Mouse (Mus musculus): ENCODE results near the gene Acot3. TPM values are rescaled to one million over a fixed set of nuclear protein-coding genes. Genes with fewer than 3 reads are reported as not detected.
"Not testable (repeated sequence)": the region's sequence is repeated elsewhere in the genome, so short reads cannot be mapped to it uniquely, and the experiment has no call there.

Gene Acot3
- total and polyA plus RNA-seq, 3 experiments = not detected

DNA sequence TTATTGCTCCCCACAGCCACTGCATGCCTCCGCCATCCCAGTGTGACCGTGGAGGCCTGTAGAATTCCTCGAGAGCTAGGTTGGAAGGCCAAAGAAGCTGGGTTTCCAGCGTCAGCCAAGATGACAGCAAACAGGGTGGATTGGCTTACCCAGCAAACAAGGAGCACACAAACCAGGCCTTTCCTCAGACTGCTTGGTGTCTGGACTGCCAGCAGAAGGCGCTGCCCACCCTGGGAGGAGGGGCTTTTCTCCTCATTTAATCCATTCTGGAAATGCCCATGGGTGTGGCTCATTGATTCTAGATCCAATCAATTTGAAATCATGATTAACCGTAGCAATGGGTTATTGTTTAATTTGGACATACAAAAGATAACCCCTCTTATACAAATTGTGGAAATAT is 38.8 kb upstream of the Acot3 start:
- Histone ChIP-seq H3K27ac (ENCODE audit: insufficient read depth, low read depth) (no peak overlapping the region), H3K79me2 (replicated peaks; ENCODE audit: control insufficient read depth, extremely low read depth, insufficient read depth, poor library complexity, severe bottlenecking) (no peaks in the 10 kb centered on the region), H3K27me3 (replicated peaks) (no peaks in the 10 kb centered on the region), H3K36me3 (replicated peaks in 1 of 2; ENCODE audit: control insufficient read depth in 1 of 2, insufficient read depth in 1 of 2, low read length in 1 of 2) (no peaks in the 10 kb centered on the region), H3K9ac (ENCODE audit: insufficient read depth, low read depth) (no peak overlapping the region), H3K4me3 (replicated peaks in 1 of 3; ENCODE audit: low read depth in 2 of 3, low read length in 2 of 3, poor library complexity in 1 of 3) (no peak overlapping the region), H3K9me3 (replicated peaks; ENCODE audit: low read length) (no peaks in the 10 kb centered on the region), H3K4me1 (ENCODE audit: control insufficient read depth in 1 of 2, insufficient read depth in 2 of 2) (peaks cover 3 to 9% of the 10 kb centered on the region in 2 experiments; a peak in 2 of 4 replicates), H3K4me2 (ENCODE audit: insufficient read depth, low read depth, poor library complexity, severe bottlenecking) (no peak overlapping the region)
- no peak for DNase-seq (ENCODE audit: extremely low read depth)
- TF ChIP-seq CTCF (conservative IDR thresholded peaks at IDR 0.05 in 1 of 2, IDR thresholded peaks at IDR 0.05 in 1 of 2; ENCODE audit: low read depth in 2 of 2, low read length in 2 of 2) (peak in 1 of 2 experiments; percentile 44; a peak in 2 of 4 replicates), MEF2A (IDR thresholded peaks at IDR 0.05; ENCODE audit: borderline replicate concordance, low read depth, low read length) (no peak)
- dilution Hi-C loops (cut with MboI; ENCODE audit: extremely low pct_ligation_motif_present, extremely low pct_unique_long_range_greater_than_20kb, low sequenced_read_pairs) = no loop called here
- in situ Hi-C loops (cut with MboI; ENCODE audit: low pct_ligation_motif_present, low pct_unique_long_range_greater_than_20kb, low sequenced_read_pairs) = no loop called here

DNA sequence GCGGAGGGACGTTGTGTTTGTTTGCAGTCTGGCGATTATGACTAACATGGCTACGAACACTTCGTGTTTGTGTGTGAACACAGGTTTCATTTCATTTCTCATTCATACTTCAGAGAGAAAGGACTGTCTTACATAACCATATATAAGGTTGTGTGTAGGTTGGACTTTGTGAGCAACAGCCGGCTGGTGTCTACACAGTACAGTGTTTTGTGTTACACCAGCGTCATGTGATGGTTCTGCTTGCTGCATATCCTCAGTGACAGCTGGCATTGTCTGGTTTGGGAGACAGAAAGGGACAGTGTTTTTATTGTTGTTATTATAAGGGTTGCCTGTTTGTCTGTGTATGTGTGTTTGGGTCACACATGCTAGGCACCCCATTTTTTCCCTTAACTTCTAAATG is 38.2 kb upstream of the Acot3 start:
- Histone ChIP-seq H3K4me1 (ENCODE audit: control insufficient read depth in 1 of 2, insufficient read depth in 2 of 2) (peaks cover 3 to 9% of the 10 kb centered on the region in 2 experiments; a peak in 2 of 4 replicates), H3K27ac (ENCODE audit: insufficient read depth, low read depth) (no peak overlapping the region), H3K4me2 (ENCODE audit: insufficient read depth, low read depth, poor library complexity, severe bottlenecking) (no peak overlapping the region), H3K27me3 (replicated peaks) (no peaks in the 10 kb centered on the region), H3K4me3 (replicated peaks in 1 of 3; ENCODE audit: low read depth in 2 of 3, low read length in 2 of 3, poor library complexity in 1 of 3) (no peak overlapping the region), H3K36me3 (replicated peaks in 1 of 2; ENCODE audit: control insufficient read depth in 1 of 2, insufficient read depth in 1 of 2, low read length in 1 of 2) (no peaks in the 10 kb centered on the region), H3K9me3 (replicated peaks; ENCODE audit: low read length) (no peaks in the 10 kb centered on the region), H3K79me2 (replicated peaks; ENCODE audit: control insufficient read depth, extremely low read depth, insufficient read depth, poor library complexity, severe bottlenecking) (no peaks in the 10 kb centered on the region), H3K9ac (ENCODE audit: insufficient read depth, low read depth) (no peak overlapping the region)
- in situ Hi-C loops (cut with MboI; ENCODE audit: low pct_ligation_motif_present, low pct_unique_long_range_greater_than_20kb, low sequenced_read_pairs) = no loop called here
- no peak for DNase-seq (ENCODE audit: extremely low read depth)
- TF ChIP-seq ELF1 (IDR thresholded peaks at IDR 0.05; ENCODE audit: low read depth, low read length) (no peak), IRF4 (IDR thresholded peaks at IDR 0.05; ENCODE audit: low read depth, low read length) (no peak), MAFK (IDR thresholded peaks at IDR 0.05; ENCODE audit: insufficient replicate concordance, low read length) (no peak)
- dilution Hi-C loops (cut with MboI; ENCODE audit: extremely low pct_ligation_motif_present, extremely low pct_unique_long_range_greater_than_20kb, low sequenced_read_pairs) = no loop called here

DNA sequence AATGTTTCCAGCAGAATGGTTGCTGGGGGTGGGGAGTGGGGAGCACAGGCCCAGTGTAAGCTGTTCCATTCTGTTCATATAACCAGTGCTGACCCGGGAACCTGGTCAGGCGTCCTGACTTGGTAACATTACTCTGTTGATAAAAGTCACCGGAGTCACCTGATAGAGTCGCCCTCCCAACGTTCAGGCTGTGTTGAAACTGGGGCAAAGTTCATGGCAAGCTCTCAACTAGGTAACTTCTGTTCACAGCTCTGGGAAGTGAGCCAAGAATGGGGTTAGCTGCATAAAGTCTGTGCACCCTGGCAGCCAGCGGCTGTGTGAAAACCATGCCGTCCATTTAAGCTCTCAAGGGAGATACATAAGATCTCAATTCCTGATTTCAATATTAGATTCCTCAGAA is 31.4 kb upstream of the Acot3 start:
- H3K79me2 ChIP-seq (replicated peaks; ENCODE audit: control insufficient read depth, extremely low read depth, insufficient read depth, poor library complexity, severe bottlenecking); H3K4me3 ChIP-seq (replicated peaks in 1 of 3; ENCODE audit: low read depth in 2 of 3, low read length in 2 of 3, poor library complexity in 1 of 3); H3K4me1 ChIP-seq (ENCODE audit: control insufficient read depth in 1 of 2, insufficient read depth in 2 of 2); H3K9me3 ChIP-seq (replicated peaks; ENCODE audit: low read length); DNase-seq (ENCODE audit: extremely low read depth); in situ Hi-C loops (cut with MboI; ENCODE audit: low pct_ligation_motif_present, low pct_unique_long_range_greater_than_20kb, low sequenced_read_pairs); H3K27me3 ChIP-seq (replicated peaks); H3K9ac ChIP-seq (ENCODE audit: insufficient read depth, low read depth); H3K27ac ChIP-seq (ENCODE audit: insufficient read depth, low read depth); H3K36me3 ChIP-seq (replicated peaks in 1 of 2; ENCODE audit: control insufficient read depth in 1 of 2, insufficient read depth in 1 of 2, low read length in 1 of 2); dilution Hi-C loops (cut with MboI; ENCODE audit: extremely low pct_ligation_motif_present, extremely low pct_unique_long_range_greater_than_20kb, low sequenced_read_pairs); H3K4me2 ChIP-seq (ENCODE audit: insufficient read depth, low read depth, poor library complexity, severe bottlenecking): not testable (repeated sequence)

DNA sequence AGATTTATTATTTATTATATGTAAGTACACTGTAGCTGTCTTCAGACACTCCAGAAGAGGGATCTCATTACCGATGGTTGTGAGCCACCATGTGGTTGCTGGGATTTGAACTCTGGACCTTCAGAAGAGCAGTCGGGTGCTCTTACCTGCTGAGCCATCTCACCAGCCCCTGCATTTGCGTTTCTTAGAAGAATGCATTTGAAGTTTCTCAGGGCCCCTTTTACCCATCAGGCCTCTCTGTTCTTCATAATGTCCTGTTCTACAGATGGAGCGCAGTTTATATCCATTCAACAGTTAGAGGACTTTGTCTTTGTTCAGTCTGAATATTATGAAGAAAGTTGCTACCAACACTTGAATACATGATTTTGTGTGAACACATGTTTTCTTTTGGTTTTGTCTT is 29.7 kb upstream of the Acot3 start:
- H3K4me3 ChIP-seq (replicated peaks in 1 of 3; ENCODE audit: low read depth in 2 of 3, low read length in 2 of 3, poor library complexity in 1 of 3); DNase-seq (ENCODE audit: extremely low read depth); H3K9me3 ChIP-seq (replicated peaks; ENCODE audit: low read length); dilution Hi-C loops (cut with MboI; ENCODE audit: extremely low pct_ligation_motif_present, extremely low pct_unique_long_range_greater_than_20kb, low sequenced_read_pairs); H3K4me2 ChIP-seq (ENCODE audit: insufficient read depth, low read depth, poor library complexity, severe bottlenecking); H3K27me3 ChIP-seq (replicated peaks); H3K9ac ChIP-seq (ENCODE audit: insufficient read depth, low read depth); H3K27ac ChIP-seq (ENCODE audit: insufficient read depth, low read depth); H3K36me3 ChIP-seq (replicated peaks in 1 of 2; ENCODE audit: control insufficient read depth in 1 of 2, insufficient read depth in 1 of 2, low read length in 1 of 2); H3K4me1 ChIP-seq (ENCODE audit: control insufficient read depth in 1 of 2, insufficient read depth in 2 of 2); H3K79me2 ChIP-seq (replicated peaks; ENCODE audit: control insufficient read depth, extremely low read depth, insufficient read depth, poor library complexity, severe bottlenecking); in situ Hi-C loops (cut with MboI; ENCODE audit: low pct_ligation_motif_present, low pct_unique_long_range_greater_than_20kb, low sequenced_read_pairs): not testable (repeated sequence)
- peak; percentile 90 for TF ChIP-seq TBP (conservative IDR thresholded peaks at IDR 0.05; ENCODE audit: low read depth, low read length)
